8 mouse cellular contexts compared by ENCODE assay signal in genomic region chr19:44931454-44931759, GRCm38 (mm10). TPM values are rescaled to one million over a fixed set of nuclear protein-coding genes. Genes with fewer than 3 reads are reported as not detected.
DNase-seq lines count a peak whose midpoint lies in the region; ATAC-seq and TF ChIP-seq lines count a peak whose summit lies in the region.

No protein-coding gene starts in this region.

- DNase-seq in B cell, adult 2 months = peak; percentile 96
- DNase-seq in midbrain, postnatal 0 days (ENCODE audit: low spot score) = peak; percentile 94
- DNase-seq in spleen, postnatal 14 days (ENCODE audit: low spot score in 2 of 2) = peak; percentile 73 to 84

- no peak for TF ChIP-seq POLR2A in bone marrow macrophage, adult 2 months (IDR thresholded peaks at IDR 0.05; ENCODE audit: borderline replicate concordance, low read depth, low read length)
- TF ChIP-seq POLR2A in embryonic fibroblast, embryonic 13.5 days (IDR thresholded peaks at IDR 0.05; ENCODE audit: low read depth, low read length) = no peak; the same call in 1 of the 2 replicates

- ATAC-seq in heart, embryonic 11.5 days (replicated peaks; ENCODE audit: insufficient number of reproducible peaks, low FRiP score, low TSS enrichment) = peak; percentile 87
- peak; percentile 86 for ATAC-seq in kidney, embryonic 15.5 days (replicated peaks; ENCODE audit: low FRiP score)
- ATAC-seq in limb, embryonic 15.5 days (ENCODE audit: insufficient number of reproducible peaks, low FRiP score, low TSS enrichment, low read depth) = peak; percentile 85
- ATAC-seq in midbrain, postnatal 0 days (ENCODE audit: low FRiP score) = peak; percentile 91

- peak overlapping the region; percentile 73 for H3K4me2 ChIP-seq in heart, embryonic 11.5 days
- peak overlapping the region; percentile 70 for H3K4me2 ChIP-seq in kidney, embryonic 15.5 days
- H3K4me2 ChIP-seq in limb, embryonic 15.5 days = peak overlapping the region; percentile 63
- H3K4me2 ChIP-seq in midbrain, postnatal 0 days (ENCODE audit: low read depth, low read length, poor library complexity, severe bottlenecking) = peak overlapping the region; percentile 61

- 0% methylated on average over 18 of the region's 18 CpGs for whole genome bisulfite sequencing in heart, embryonic 11.5 days (ENCODE audit: insufficient replicate concordance)
- WGBS in kidney, embryonic 15.5 days = under 1% methylated on average over 18 of the region's 18 CpGs
- 2% methylated on average over 18 of the region's 18 CpGs for WGBS in limb, embryonic 15.5 days
- under 1% methylated on average over 18 of the region's 18 CpGs for WGBS in midbrain, postnatal 0 days

- no peaks in the 10 kb centered on the region for H3K9me3 ChIP-seq in heart, embryonic 11.5 days (replicated peaks; ENCODE audit: control insufficient read depth, low read length)
- H3K9me3 ChIP-seq in kidney, embryonic 15.5 days (replicated peaks) = no peaks in the 10 kb centered on the region
- no peaks in the 10 kb centered on the region for H3K9me3 ChIP-seq in limb, embryonic 15.5 days
- H3K9me3 ChIP-seq in midbrain, postnatal 0 days (ENCODE audit: low read length) = no peaks in the 10 kb centered on the region

- H3K4me3 ChIP-seq in bone marrow macrophage, adult 2 months (ENCODE audit: insufficient read depth, low read length) = peak overlapping the region; percentile 91
- H3K4me3 ChIP-seq in embryonic fibroblast, embryonic 13.5 days (ENCODE audit: insufficient read depth, low read length) = peak overlapping the region; percentile 84
- peak overlapping the region; percentile 94 for H3K4me3 ChIP-seq in heart, embryonic 11.5 days (ENCODE audit: low read depth, low read length)
- H3K4me3 ChIP-seq in kidney, embryonic 15.5 days (replicated peaks) = peak overlapping the region; percentile 82
- H3K4me3 ChIP-seq in limb, embryonic 15.5 days = peak overlapping the region; percentile 72
- H3K4me3 ChIP-seq in midbrain, postnatal 0 days (ENCODE audit: low read depth, low read length) = peak overlapping the region; percentile 95

- peaks cover 9% of the 10 kb centered on the region for H3K4me1 ChIP-seq in bone marrow macrophage, adult 2 months (ENCODE audit: control insufficient read depth, insufficient read depth, low read length)
- peaks cover 4% of the 10 kb centered on the region for H3K4me1 ChIP-seq in embryonic fibroblast, embryonic 13.5 days (ENCODE audit: control insufficient read depth, insufficient read depth, low read length)
- H3K4me1 ChIP-seq in heart, embryonic 11.5 days (ENCODE audit: control insufficient read depth, insufficient read depth, low read length) = peaks cover 34% of the 10 kb centered on the region
- H3K4me1 ChIP-seq in kidney, embryonic 15.5 days = peaks cover 47% of the 10 kb centered on the region
- H3K4me1 ChIP-seq in limb, embryonic 15.5 days = peaks cover 26% of the 10 kb centered on the region
- peaks cover 3% of the 10 kb centered on the region; the same call in 1 of the 2 replicates for H3K4me1 ChIP-seq in midbrain, postnatal 0 days (ENCODE audit: insufficient read depth, low read length)

- H3K9ac ChIP-seq in heart, embryonic 11.5 days (ENCODE audit: low read depth, low read length) = peak overlapping the region; percentile 85
- H3K9ac ChIP-seq in kidney, embryonic 15.5 days = peak overlapping the region; percentile 67
- H3K9ac ChIP-seq in limb, embryonic 15.5 days = peak overlapping the region; percentile 76
- H3K9ac ChIP-seq in midbrain, postnatal 0 days (replicated peaks; ENCODE audit: low read length, poor library complexity, severe bottlenecking) = peak overlapping the region; percentile 99

- H3K27me3 ChIP-seq in heart, embryonic 11.5 days (ENCODE audit: control insufficient read depth, insufficient read depth, low read length) = no peaks in the 10 kb centered on the region
- no peaks in the 10 kb centered on the region for H3K27me3 ChIP-seq in kidney, embryonic 15.5 days
- H3K27me3 ChIP-seq in limb, embryonic 15.5 days = no peaks in the 10 kb centered on the region
- H3K27me3 ChIP-seq in midbrain, postnatal 0 days (ENCODE audit: insufficient read depth, low read length) = no peaks in the 10 kb centered on the region

- TF ChIP-seq CTCF in bone marrow macrophage, adult 2 months (IDR thresholded peaks at IDR 0.05; ENCODE audit: low read depth, low read length) = 0 out of 2 replicates have a peak, but pooled peaks have one; percentile 7
- no peak for TF ChIP-seq CTCF in embryonic fibroblast, embryonic 13.5 days (IDR thresholded peaks at IDR 0.05; ENCODE audit: borderline replicate concordance, insufficient read depth, low read length)
- no peak for TF ChIP-seq CTCF in midbrain, postnatal 0 days (IDR thresholded peaks at IDR 0.05)

- H3K27ac ChIP-seq in bone marrow macrophage, adult 2 months (ENCODE audit: insufficient read depth, low read depth, low read length) = peak overlapping the region; percentile 68
- peak overlapping the region; percentile 46 for H3K27ac ChIP-seq in embryonic fibroblast, embryonic 13.5 days (ENCODE audit: insufficient read depth, low read length)
- peak overlapping the region; percentile 90 for H3K27ac ChIP-seq in heart, embryonic 11.5 days (ENCODE audit: low read depth, low read length)
- peak overlapping the region; percentile 85 for H3K27ac ChIP-seq in kidney, embryonic 15.5 days
- H3K27ac ChIP-seq in limb, embryonic 15.5 days = peak overlapping the region; percentile 84
- H3K27ac ChIP-seq in midbrain, postnatal 0 days (ENCODE audit: low read depth, low read length) = peak overlapping the region; percentile 97

- H3K36me3 ChIP-seq in heart, embryonic 11.5 days (ENCODE audit: control insufficient read depth, insufficient read depth, low read length) = peaks cover 10% of the 10 kb centered on the region
- peaks cover 23% of the 10 kb centered on the region for H3K36me3 ChIP-seq in kidney, embryonic 15.5 days
- H3K36me3 ChIP-seq in limb, embryonic 15.5 days = peaks cover 15% of the 10 kb centered on the region
- H3K36me3 ChIP-seq in midbrain, postnatal 0 days (ENCODE audit: insufficient read depth, low read length) = peaks cover 5% of the 10 kb centered on the region; the same call in 1 of the 2 replicates

RNA-seq across cellular contexts. Expression of gene Slf2, which starts 0.5 kb away (rescaled TPM):
- 20.5 and 20.6 TPM in 2 replicates for polyA plus RNA-seq in bone marrow macrophage, adult 2 months (2012; ENCODE audit: insufficient read depth, insufficient read length, missing spikeins)
- 24.5 and 28.0 TPM in 2 replicates for polyA plus RNA-seq in embryonic fibroblast, embryonic 13.5 days (2011; ENCODE audit: insufficient read length, low read depth, missing spikeins)
- 57.1 and 62.0 TPM in 2 replicates for polyA plus RNA-seq in heart, embryonic 11.5 days (2014; fragmentation: Nextera tagmentation; extraction: Ambion mirVana)
- polyA plus RNA-seq in kidney, embryonic 15.5 days (2015; fragmentation: Nextera tagmentation; extraction: Ambion mirVana) = 40.5 and 40.6 TPM in 2 replicates
- 29.1 and 29.2 TPM in 2 replicates for polyA plus RNA-seq in limb, embryonic 15.5 days (2015; fragmentation: Nextera tagmentation; extraction: Ambion mirVana)
- total RNA-seq in midbrain, postnatal 0 days (2014; rRNA removed) = 26.8 and 43.3 TPM in 2 replicates
- polyA plus RNA-seq in midbrain, postnatal 0 days (2015; fragmentation: Nextera tagmentation; extraction: Ambion mirVana) = 20.9 and 22.6 TPM in 2 replicates

RNA-seq across cellular contexts. Expression of gene Sema4g, which starts 57.5 kb away (rescaled TPM):
- polyA plus RNA-seq in bone marrow macrophage, adult 2 months (2012; ENCODE audit: insufficient read depth, insufficient read length, missing spikeins) = 0.25 TPM in 1 of 2 replicates, not detected in the other
- 3.4 and 4.9 TPM in 2 replicates for polyA plus RNA-seq in embryonic fibroblast, embryonic 13.5 days (2011; ENCODE audit: insufficient read length, low read depth, missing spikeins)
- polyA plus RNA-seq in heart, embryonic 11.5 days (2014; fragmentation: Nextera tagmentation; extraction: Ambion mirVana) = 1.0 and 1.4 TPM in 2 replicates
- polyA plus RNA-seq in kidney, embryonic 15.5 days (2015; fragmentation: Nextera tagmentation; extraction: Ambion mirVana) = 5.3 and 6.5 TPM in 2 replicates
- polyA plus RNA-seq in limb, embryonic 15.5 days (2015; fragmentation: Nextera tagmentation; extraction: Ambion mirVana) = 3.8 and 4.9 TPM in 2 replicates
- total RNA-seq in midbrain, postnatal 0 days (2014; rRNA removed) = 63.2 and 74.8 TPM in 2 replicates
- polyA plus RNA-seq in midbrain, postnatal 0 days (2015; fragmentation: Nextera tagmentation; extraction: Ambion mirVana) = 17.5 and 18.7 TPM in 2 replicates

Comparison
In these comparisons a context has a peak if more than half of its experiments do, and no peak if none do; other contexts are left out.
1. Peak in every context shown above with its lines: DNase-seq, ATAC-seq, H3K4me3 ChIP-seq and H3K27ac ChIP-seq.
2. H3K27ac ChIP-seq: peak in every context shown above with its lines; median percentile 97 in midbrain, postnatal 0 days; 90 in heart, embryonic 11.5 days; 85 in kidney, embryonic 15.5 days; 84 in limb, embryonic 15.5 days; 68 in bone marrow macrophage, adult 2 months; 46 in embryonic fibroblast, embryonic 13.5 days.